Mouse (Mus musculus): Measurements from ENCODE around the gene Tlx1.

GRCm38 (mm10) chr19:45154521-45154920 is 4.0 kb downstream of the Tlx1 start:
- TF ChIP-seq CTCF (IDR thresholded peaks at IDR 0.05; ENCODE audit: low read depth, low read length) (no peak), POLR2A (IDR thresholded peaks at IDR 0.05; ENCODE audit: extremely low read depth, insufficient read depth, low read length) (no peak)
